Mouse (Mus musculus) forebrain, embryonic 14.5 days (tissue): ENCODE data around the gene AF067061. TPM values are rescaled to one million over a fixed set of nuclear protein-coding genes. Genes with fewer than 3 reads are reported as not detected.
"Not testable (repeated sequence)": the region's sequence is repeated elsewhere in the genome, so short reads cannot be mapped to it uniquely, and the experiment has no call there.

Experiments
- ATAC-seq: fragments of 200-750 bp; cut with Nextera tagmentation; 2 replicates; pipeline ENCODE4 v1.8.0; 2017; ENCODE audit warnings: mild to moderate bottlenecking, moderate library complexity
- DNase-seq: peaks from one replicate; pipeline ENCODE4 v3.0.0-alpha.2; 2015; ENCODE audit warnings: low spot score
- H3K27ac ChIP-seq: fragments of 300-500 bp; sonication (generic); 2 replicates; pipeline ENCODE4 v1.5.1; 2014; ENCODE audit warnings: low read depth, mild to moderate bottlenecking, control low read depth, low read length, moderate library complexity
- H3K27me3 ChIP-seq: fragments of 300-500 bp; sonication (generic); replicated peaks from 2 replicates; pipeline ENCODE4 v1.6.1; 2014; ENCODE audit warnings: low read length, control low read depth, mixed read lengths; ENCODE audit not compliant: control insufficient read depth, insufficient read depth
- H3K36me3 ChIP-seq: fragments of 300-500 bp; sonication (generic); 2 replicates; pipeline ENCODE4 v1.6.1; 2014; ENCODE audit warnings: low read length, control low read depth; ENCODE audit not compliant: control insufficient read depth, insufficient read depth
- H3K4me1 ChIP-seq: fragments of 300-500 bp; sonication (generic); 2 replicates; pipeline ENCODE4 v1.6.1; 2014; ENCODE audit warnings: antibody characterized with exemption, low read length, control low read depth; ENCODE audit not compliant: control insufficient read depth, insufficient read depth
- H3K4me2 ChIP-seq: fragments of 300-500 bp; sonication (generic); 2 replicates; pipeline ENCODE4 v1.6.1; 2014; ENCODE audit warnings: mild to moderate bottlenecking, control low read depth, low read length
- H3K4me3 ChIP-seq: fragments of 300-500 bp; sonication (generic); 2 replicates; pipeline ENCODE4 v1.5.1; 2014; ENCODE audit warnings: low read depth, low read length, control low read depth
- H3K9ac ChIP-seq: fragments of 300-500 bp; sonication (generic); 2 replicates; pipeline ENCODE4 v1.6.1; 2014; ENCODE audit warnings: mild to moderate bottlenecking, low read length, control low read depth, moderate library complexity
- H3K9me3 ChIP-seq: fragments of 300-500 bp; sonication (generic); replicated peaks from 2 replicates; pipeline ENCODE4 v1.6.1; 2016; ENCODE audit warnings: low read length, control low read depth, mixed read lengths; ENCODE audit not compliant: control insufficient read depth
- WGBS: fragments of 180-500 bp; shearing (Covaris S2); extraction: QIAGEN DNeasy Blood & Tissue Kit; methylation state at CpG from one replicate; pipeline ENCODE4 v1.1.7; 2014; 5-methylcytosine and 5-hydroxymethylcytosine counted together
- polyA plus RNA-seq: library from polyadenylated mRNA; unstranded; fragments of >200 nt; fragmentation: Nextera tagmentation; extraction: Ambion mirVana; gene quantifications from 2 replicates; pipeline ENCODE4 v1.2.1, GENCODE M21; 2014

AF067061 gene
- polyA plus RNA-seq, result not detected in 2 replicates

- 89% methylated on average over 2 of the region's 2 CpGs for WGBS
- not testable (repeated sequence) for H3K36me3 ChIP-seq, DNase-seq, H3K9ac ChIP-seq, H3K27ac ChIP-seq, H3K4me2 ChIP-seq, H3K9me3 ChIP-seq, H3K4me3 ChIP-seq, H3K27me3 ChIP-seq, ATAC-seq, H3K4me1 ChIP-seq
Observed at GRCm38 (mm10) chr13:120262870-120263269, at the start of gene AF067061. AF067061 (plus strand) TSS chr13:120263114.

GRCm38 (mm10) chr13:120215847-120216246, 47.1 kb upstream of the AF067061 start, which contains the start of gene Gm21762:
Gm21762 (minus strand) TSS chr13:120215947.
- H3K27ac ChIP-seq, DNase-seq, H3K27me3 ChIP-seq, H3K4me3 ChIP-seq, H3K9ac ChIP-seq, H3K36me3 ChIP-seq, H3K4me2 ChIP-seq, H3K4me1 ChIP-seq, ATAC-seq, H3K9me3 ChIP-seq: not testable (repeated sequence)
- no CpG with 5 or more reads among the region's 2 CpGs for WGBS

- ATAC-seq, H3K36me3 ChIP-seq, H3K27me3 ChIP-seq, H3K4me2 ChIP-seq, H3K27ac ChIP-seq, H3K9ac ChIP-seq, H3K9me3 ChIP-seq, DNase-seq, H3K4me1 ChIP-seq, H3K4me3 ChIP-seq: not testable (repeated sequence)
- WGBS, result 84% methylated on average over 5 of the region's 5 CpGs
Observed at GRCm38 (mm10) chr13:120220922-120221321, 42.0 kb upstream of the AF067061 start.

- not testable (repeated sequence) for H3K36me3 ChIP-seq, H3K9ac ChIP-seq, DNase-seq, H3K27ac ChIP-seq, H3K4me3 ChIP-seq, ATAC-seq, H3K4me2 ChIP-seq, H3K9me3 ChIP-seq, H3K27me3 ChIP-seq, H3K4me1 ChIP-seq
- 93% methylated on average over 16 of the region's 25 CpGs for WGBS
Observed at GRCm38 (mm10) chr13:120223012-120223659, 39.8 kb upstream of the AF067061 start.

- not testable (repeated sequence) for H3K4me2 ChIP-seq, H3K27ac ChIP-seq, H3K4me3 ChIP-seq, H3K36me3 ChIP-seq, H3K9ac ChIP-seq, H3K27me3 ChIP-seq, DNase-seq, H3K4me1 ChIP-seq, H3K9me3 ChIP-seq
- 95% methylated on average over 15 of the region's 17 CpGs for WGBS
- peak; percentile 48 for ATAC-seq
Observed at GRCm38 (mm10) chr13:120231798-120232197, 31.1 kb upstream of the AF067061 start.

- H3K27me3 ChIP-seq, H3K27ac ChIP-seq, H3K9me3 ChIP-seq, ATAC-seq, DNase-seq, H3K4me1 ChIP-seq, H3K36me3 ChIP-seq, H3K9ac ChIP-seq, H3K4me2 ChIP-seq, H3K4me3 ChIP-seq: not testable (repeated sequence)
- WGBS, result 74% methylated on average over 13 of the region's 25 CpGs
Observed at GRCm38 (mm10) chr13:120232447-120233049, 30.4 kb upstream of the AF067061 start.

- H3K9me3 ChIP-seq, H3K36me3 ChIP-seq, H3K4me1 ChIP-seq, H3K4me3 ChIP-seq, ATAC-seq, H3K27ac ChIP-seq, H3K4me2 ChIP-seq, DNase-seq, H3K27me3 ChIP-seq, H3K9ac ChIP-seq: not testable (repeated sequence)
Observed at GRCm38 (mm10) chr13:120238811-120239210, 24.1 kb upstream of the AF067061 start, which contains the start of gene Gm21731. Gm21731 (plus strand) TSS chr13:120239111.

- WGBS, result 83% methylated on average over 2 of the region's 3 CpGs
- H3K36me3 ChIP-seq, ATAC-seq, H3K27me3 ChIP-seq, H3K27ac ChIP-seq, H3K4me1 ChIP-seq, H3K4me3 ChIP-seq, H3K9ac ChIP-seq, H3K9me3 ChIP-seq, H3K4me2 ChIP-seq, DNase-seq: not testable (repeated sequence)
Observed at GRCm38 (mm10) chr13:120251208-120251924, 11.5 kb upstream of the AF067061 start.
